22 mouse cellular contexts compared by ENCODE assay signal in genomic region chr8:60920176-60920575, GRCm38 (mm10).
"Had no signal": no experiment of that assay in that cellular context is flagged by ENCODE, and none has a peak within 500 bp of the region (broad histone marks: within the 10 kb centered on the region; RNA-seq: fewer than 3 reads in every experiment).

No protein-coding gene starts in this region.

- ATAC-seq: midbrain, embryonic 15.5 days had no signal

- H3K9ac ChIP-seq: kidney, embryonic 15.5 days; limb, embryonic 12.5 days; limb, embryonic 15.5 days; liver, embryonic 15.5 days; lung, embryonic 15.5 days; midbrain, embryonic 12.5 days; midbrain, embryonic 15.5 days; neural tube, embryonic 13.5 days had no signal

- H3K4me3 ChIP-seq: kidney, embryonic 15.5 days; left cerebral cortex, adult 2 months; limb, embryonic 12.5 days; limb, embryonic 15.5 days; liver, embryonic 15.5 days; lung, embryonic 15.5 days; midbrain, embryonic 12.5 days; midbrain, embryonic 15.5 days; neural tube, embryonic 13.5 days had no signal

- DNase-seq: kidney, adult 2 months; kidney, postnatal 10 days; kidney, postnatal 36 days; layer of hippocampus, postnatal 36 days; left cerebral cortex, postnatal 4 days; lung, adult 18-20 months; lung, postnatal 10 days; lung, postnatal 36 days; thymus, adult 2 months; thymus, postnatal 14 days; thymus, postnatal 4 days had no signal

- H3K4me1 ChIP-seq: kidney, embryonic 15.5 days; limb, embryonic 12.5 days; limb, embryonic 15.5 days; liver, embryonic 15.5 days; lung, embryonic 15.5 days; midbrain, embryonic 12.5 days; midbrain, embryonic 15.5 days; neural tube, embryonic 13.5 days had no signal

- H3K4me2 ChIP-seq: kidney, embryonic 15.5 days; limb, embryonic 12.5 days; limb, embryonic 15.5 days; liver, embryonic 11.5 days; liver, embryonic 15.5 days; lung, embryonic 15.5 days; midbrain, embryonic 12.5 days; midbrain, embryonic 15.5 days; neural tube, embryonic 13.5 days had no signal

- H3K27ac ChIP-seq: kidney, embryonic 15.5 days; left cerebral cortex, adult 2 months; limb, embryonic 12.5 days; limb, embryonic 15.5 days; liver, embryonic 15.5 days; lung, embryonic 15.5 days; midbrain, embryonic 12.5 days; midbrain, embryonic 15.5 days; neural tube, embryonic 13.5 days; stomach, postnatal 0 days had no signal

- H3K27me3 ChIP-seq: kidney, embryonic 15.5 days; limb, embryonic 12.5 days; limb, embryonic 15.5 days; liver, embryonic 15.5 days; lung, embryonic 15.5 days; midbrain, embryonic 12.5 days; midbrain, embryonic 15.5 days; neural tube, embryonic 13.5 days had no signal

- H3K9me3 ChIP-seq: kidney, embryonic 15.5 days; limb, embryonic 12.5 days; limb, embryonic 15.5 days; liver, embryonic 15.5 days; lung, embryonic 15.5 days; midbrain, embryonic 12.5 days; midbrain, embryonic 15.5 days; neural tube, embryonic 13.5 days had no signal
